Mouse (Mus musculus) neutrophil, adult 5-6 weeks (primary cell): ENCODE results near the gene Pgk1. TPM values are rescaled to one million over a fixed set of nuclear protein-coding genes. Genes with fewer than 3 reads are reported as not detected.

Experiments used
- ATAC-seq: fragments of 151-379, 151-347 bp; 2 replicates; pipeline ENCODE4 v1.8.0; 2017; ENCODE audit warnings: mild to moderate bottlenecking, moderate TSS enrichment; ENCODE audit not compliant: insufficient number of reproducible peaks, poor library complexity, low FRiP score, severe bottlenecking; ENCODE audit errors: extremely low read depth
- total RNA-seq: library from RNA; stranded (forward); fragments of 200-1000 nt; gene quantifications from 2 replicates; pipeline ENCODE4 v1.2.3, GENCODE M21; 2017

The Pgk1 gene
- total RNA-seq, 1 experiment from 2014 or later = 108 TPM

DNA sequence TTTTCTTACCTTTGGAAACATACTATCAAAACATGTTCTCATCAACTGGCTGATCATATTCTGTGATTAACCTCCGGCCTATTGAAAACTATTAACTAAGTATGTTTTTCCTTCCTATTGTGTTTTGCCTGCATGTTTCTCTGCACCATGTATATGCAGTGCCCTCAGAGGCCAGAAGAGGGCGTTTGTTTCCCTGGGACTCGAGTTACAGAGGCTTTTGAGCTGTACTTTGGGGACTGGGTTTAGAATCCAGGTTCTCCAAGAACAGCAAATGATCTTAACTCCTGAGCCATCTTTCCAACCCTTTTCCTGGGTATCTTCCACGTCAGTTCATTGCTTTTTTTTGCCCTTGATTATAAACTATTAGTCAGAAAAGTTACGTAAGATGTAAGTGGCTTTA lies 10.4 kb downstream of the Pgk1 start:
- ATAC-seq = no peak

DNA sequence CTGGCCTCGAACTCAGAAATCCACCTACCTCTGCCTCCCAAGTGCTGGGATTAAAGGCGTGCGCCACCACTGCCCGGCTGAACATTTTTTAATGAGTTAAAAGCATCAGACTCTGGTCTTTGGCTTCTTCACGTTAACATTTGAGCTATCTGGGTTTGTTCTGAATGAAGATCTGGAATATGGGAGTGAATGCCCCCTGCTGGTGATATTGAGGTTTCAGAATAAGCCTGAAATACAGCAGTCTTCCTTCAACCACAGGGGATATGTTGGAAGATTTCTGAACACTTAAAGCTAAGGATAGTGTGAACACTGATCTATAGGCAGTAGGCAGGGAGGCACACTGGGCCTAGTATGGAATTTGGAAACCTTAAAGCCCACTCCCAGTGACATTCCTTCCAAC lies 12.0 kb downstream of the Pgk1 start:
- no peak for ATAC-seq

DNA sequence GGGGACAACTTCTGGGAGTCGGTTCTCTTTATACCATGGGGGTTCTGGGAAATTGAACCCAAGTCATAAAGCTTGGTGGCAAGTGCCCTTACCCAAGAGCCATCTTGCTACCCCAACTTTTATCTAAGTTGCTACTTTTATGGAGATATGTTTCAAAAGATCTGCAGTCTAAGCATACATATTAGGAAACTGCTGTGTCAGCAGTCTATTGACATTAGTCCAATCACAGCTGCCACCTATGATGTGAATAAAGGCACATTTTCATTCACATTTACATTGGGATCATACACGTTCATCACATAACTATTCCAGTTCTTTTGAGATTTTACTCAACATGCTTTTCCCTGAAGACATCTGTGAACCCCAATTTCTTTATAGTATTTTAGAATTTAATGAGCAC lies 22.2 kb downstream of the Pgk1 start:
- ATAC-seq = no peak

DNA sequence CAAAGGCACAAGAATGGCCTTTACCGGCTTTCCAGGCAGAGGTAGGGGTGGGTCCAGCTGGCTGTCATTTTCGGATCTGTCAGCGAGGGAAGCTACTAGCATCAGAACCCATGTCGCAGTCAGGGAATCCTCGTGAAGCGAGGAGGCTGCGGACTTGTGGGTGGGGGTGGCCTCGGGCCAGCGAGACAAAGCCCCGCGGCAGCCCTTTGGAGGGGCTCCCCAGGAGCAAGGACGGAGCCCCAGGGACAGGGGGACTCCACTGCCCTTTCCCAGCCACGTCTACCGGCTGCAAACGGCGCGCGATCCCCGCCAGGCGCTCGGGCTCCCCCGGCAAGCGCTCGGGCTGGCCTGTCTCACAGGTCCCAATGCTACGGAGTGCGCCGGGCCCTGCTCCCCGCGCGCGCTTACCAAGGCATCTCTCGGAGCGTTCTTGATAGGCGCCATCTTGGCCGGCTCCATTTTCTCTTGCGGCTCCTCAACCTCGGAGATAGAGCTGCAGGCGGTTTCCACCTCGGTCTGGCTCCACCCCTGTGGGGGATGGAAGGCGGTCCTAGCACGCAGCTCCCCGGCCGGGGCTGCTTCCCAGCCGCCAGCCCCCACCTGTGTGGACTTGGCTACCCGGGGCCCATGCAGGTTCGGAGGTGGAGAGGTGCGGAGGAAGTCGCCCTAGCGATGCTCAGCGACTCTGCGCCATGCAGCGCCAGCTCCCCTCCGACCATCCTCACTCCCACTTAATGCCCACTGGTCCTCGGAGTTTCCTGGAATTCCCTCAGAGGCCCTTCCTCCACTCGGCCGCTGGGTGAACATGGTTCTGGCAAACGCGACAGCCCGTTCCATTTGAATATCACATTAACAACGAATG lies 32.5 kb downstream of the Pgk1 start:
- ATAC-seq = peak; percentile 85

DNA sequence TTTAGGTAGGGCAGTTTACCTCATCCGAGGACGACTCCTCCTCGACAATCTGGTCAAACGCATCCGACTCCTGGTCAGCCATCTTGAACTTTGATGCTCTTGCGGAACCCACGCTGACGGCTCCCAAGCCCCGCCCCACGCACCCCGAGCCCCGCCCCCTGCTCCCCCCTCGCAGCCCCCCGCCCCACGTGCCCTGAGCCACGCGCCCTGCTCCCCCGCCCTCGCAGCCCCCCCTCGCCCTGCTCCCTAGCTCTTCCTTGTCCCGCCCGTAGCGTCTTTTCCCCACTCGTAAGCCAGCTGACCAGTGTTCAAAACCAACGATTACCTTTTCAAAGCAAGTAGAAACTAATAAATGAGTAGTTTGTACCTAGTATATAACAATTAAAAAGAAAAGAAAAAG lies 34.2 kb downstream of the Pgk1 start, which contains the start of gene Taf9b:
TSS of gene Taf9b (minus strand) at position 101 of the 400 bp plus-strand sequence.
- ATAC-seq = no peak

Other genes with a start within 250 kb of the Pgk1 start
- gene Magt1, start 175.2 kb upstream of the Pgk1 start, total RNA-seq = 27.9 and 29.2 TPM in 2 replicates
- gene Cox7b, start 171.4 kb upstream of the Pgk1 start, total RNA-seq = 87.4 and 108 TPM in 2 replicates
- gene Atp7a, start 159.8 kb upstream of the Pgk1 start, total RNA-seq = 44.3 and 49.6 TPM in 2 replicates
- gene Tlr13, start 43.9 kb upstream of the Pgk1 start, total RNA-seq = 124 and 136 TPM in 2 replicates
- gene Taf9b, start 34.1 kb downstream of the Pgk1 start, total RNA-seq = 4.3 and 6.6 TPM in 2 replicates
- gene Fnd3c2, start 68.3 kb downstream of the Pgk1 start, total RNA-seq = not detected in 2 replicates